Mouse (Mus musculus) liver, embryonic 16.5 days (tissue): ENCODE measurements around the gene Dr1. TPM values are rescaled to one million over a fixed set of nuclear protein-coding genes. Genes with fewer than 3 reads are reported as not detected.
"Not testable (repeated sequence)": the region's sequence is repeated elsewhere in the genome, so short reads cannot be mapped to it uniquely, and the experiment has no call there.

Experiments
- ATAC-seq: fragments of 200-750 bp; cut with Nextera tagmentation; 2 replicates; pipeline ENCODE4 v1.8.0; 2017; ENCODE audit warnings: low read depth, mild to moderate bottlenecking, moderate number of reproducible peaks, moderate library complexity
- H3K27ac ChIP-seq: fragments of 300-500 bp; sonication (generic); 2 replicates; pipeline ENCODE4 v1.5.1; 2014; ENCODE audit warnings: mild to moderate bottlenecking, low read length
- H3K27me3 ChIP-seq: fragments of 300-500 bp; sonication (generic); 2 replicates; pipeline ENCODE4 v1.6.1; 2014; ENCODE audit warnings: low read depth, low read length, mixed read lengths; ENCODE audit not compliant: control insufficient read depth, insufficient read depth
- H3K36me3 ChIP-seq: fragments of 300-500 bp; sonication (generic); 2 replicates; pipeline ENCODE4 v1.6.1; 2014; ENCODE audit warnings: mild to moderate bottlenecking; ENCODE audit not compliant: control insufficient read depth, insufficient read depth
- H3K4me1 ChIP-seq: fragments of 300-500 bp; sonication (generic); 2 replicates; pipeline ENCODE4 v1.6.1; 2014; ENCODE audit warnings: low read depth, low read length, mixed read lengths; ENCODE audit not compliant: control insufficient read depth
- H3K4me2 ChIP-seq: fragments of 300-500 bp; sonication (generic); 2 replicates; pipeline ENCODE4 v1.6.1; 2014; ENCODE audit warnings: low read depth, low read length, mixed read lengths
- H3K4me3 ChIP-seq: fragments of 300-500 bp; sonication (generic); 2 replicates; pipeline ENCODE4 v1.5.1; 2014; ENCODE audit warnings: low read depth, mild to moderate bottlenecking, low read length
- H3K9ac ChIP-seq: fragments of 300-500 bp; sonication (generic); 2 replicates; pipeline ENCODE4 v1.6.1; 2014; ENCODE audit warnings: low read depth, low read length
- H3K9me3 ChIP-seq: fragments of 300-500 bp; sonication (generic); replicated peaks from 2 replicates; pipeline ENCODE4 v1.6.1; 2016; ENCODE audit warnings: low read length; ENCODE audit not compliant: control insufficient read depth
- WGBS: fragments of 180-500 bp; shearing (Covaris S2); extraction: QIAGEN DNeasy Blood & Tissue Kit; methylation state at CpG from one replicate; pipeline ENCODE4 v1.1.7; 2014; ENCODE audit not compliant: insufficient replicate concordance; 5-methylcytosine and 5-hydroxymethylcytosine counted together
- polyA plus RNA-seq: library from polyadenylated mRNA; unstranded; fragments of >200 nt; fragmentation: Nextera tagmentation; extraction: Ambion mirVana; gene quantifications from 2 replicates; pipeline ENCODE4 v1.2.1, GENCODE M21; 2015

Gene Dr1
- polyA plus RNA-seq, result 23.0 and 26.9 TPM in 2 replicates

DNA sequence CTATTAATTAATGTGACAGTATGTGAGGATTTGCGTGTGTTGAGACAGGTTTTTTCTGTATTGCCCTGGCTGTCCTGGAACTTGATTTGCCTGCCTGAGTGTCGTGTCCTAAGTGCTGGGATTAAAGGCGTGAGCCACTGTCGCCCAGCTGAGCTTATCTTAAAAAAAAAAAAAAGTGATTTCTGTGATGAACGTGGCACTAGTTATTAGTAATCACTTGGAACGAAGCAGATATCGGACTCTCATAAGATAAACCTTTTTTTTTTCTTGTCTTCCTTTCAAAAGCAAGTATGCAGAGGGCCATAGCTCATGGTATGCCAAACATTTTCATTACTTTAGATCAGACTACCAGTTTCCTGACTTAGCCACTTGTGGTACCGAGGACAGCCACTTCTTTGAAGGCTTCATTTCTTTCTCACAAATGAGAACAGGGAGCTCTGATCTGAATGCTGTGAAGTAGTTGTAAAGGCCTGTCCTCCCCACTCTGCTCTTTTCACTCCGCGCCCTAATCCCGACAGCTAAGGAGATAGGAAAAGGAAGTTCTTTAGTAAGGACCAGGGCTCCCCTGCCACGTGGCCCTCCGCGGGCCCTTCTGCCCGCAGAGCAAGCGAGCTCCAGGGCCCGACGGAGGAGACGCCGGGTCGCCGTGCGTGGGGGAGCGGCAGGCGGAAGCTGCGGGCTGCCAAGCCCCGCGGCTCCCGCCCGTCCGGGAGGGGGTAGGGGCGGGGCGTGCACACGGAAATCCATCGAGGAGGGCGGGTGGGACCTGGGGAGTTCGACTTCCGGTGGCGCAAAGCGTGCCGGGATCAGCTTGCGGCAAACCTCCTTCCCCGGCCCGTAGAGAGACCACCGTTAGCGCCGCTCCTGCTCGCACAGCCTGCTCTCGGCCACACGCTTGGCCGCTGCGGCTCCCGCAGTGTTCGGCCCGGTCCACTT lies at the start of gene Dr1:
Gene Dr1, plus strand, starts transcription at position 771 of the 936 bp plus-strand sequence.
- H3K4me3 ChIP-seq, result peak within 1 kb of the TSS; percentile 88
- no peaks in the 10 kb centered on the region for H3K36me3 ChIP-seq
- peak within 1 kb of the TSS; percentile 97 for H3K9ac ChIP-seq
- no peaks in the 10 kb centered on the region for H3K9me3 ChIP-seq
- ATAC-seq, result peak; percentile 94
- no peaks in the 10 kb centered on the region for H3K27me3 ChIP-seq
- H3K4me2 ChIP-seq, result peak within 1 kb of the TSS; percentile 79
- WGBS, result 2% methylated on average over 51 of the region's 55 CpGs
- H3K27ac ChIP-seq, result peak within 1 kb of the TSS; percentile 91
- peaks cover 47% of the 10 kb centered on the region for H3K4me1 ChIP-seq

- Histone ChIP-seq H3K4me2 (no peak overlapping the region), H3K36me3 (no peaks in the 10 kb centered on the region), H3K4me1 (no peaks in the 10 kb centered on the region), H3K27ac (no peak overlapping the region), H3K27me3 (no peaks in the 10 kb centered on the region), H3K9me3 (no peaks in the 10 kb centered on the region), H3K9ac (no peak overlapping the region), H3K4me3 (no peak overlapping the region)
- no peak for ATAC-seq
Measured at GRCm38 (mm10) chr5:108224077-108224476, 44.6 kb upstream of the Dr1 start.

GRCm38 (mm10) chr5:108226159-108226558 lies 42.5 kb upstream of the Dr1 start:
- Histone ChIP-seq H3K4me3 (no peak overlapping the region), H3K4me1 (no peaks in the 10 kb centered on the region), H3K36me3 (no peaks in the 10 kb centered on the region), H3K9me3 (no peaks in the 10 kb centered on the region), H3K4me2 (no peak overlapping the region), H3K27ac (no peak overlapping the region), H3K9ac (no peak overlapping the region), H3K27me3 (no peaks in the 10 kb centered on the region)
- ATAC-seq, result no peak

DNA sequence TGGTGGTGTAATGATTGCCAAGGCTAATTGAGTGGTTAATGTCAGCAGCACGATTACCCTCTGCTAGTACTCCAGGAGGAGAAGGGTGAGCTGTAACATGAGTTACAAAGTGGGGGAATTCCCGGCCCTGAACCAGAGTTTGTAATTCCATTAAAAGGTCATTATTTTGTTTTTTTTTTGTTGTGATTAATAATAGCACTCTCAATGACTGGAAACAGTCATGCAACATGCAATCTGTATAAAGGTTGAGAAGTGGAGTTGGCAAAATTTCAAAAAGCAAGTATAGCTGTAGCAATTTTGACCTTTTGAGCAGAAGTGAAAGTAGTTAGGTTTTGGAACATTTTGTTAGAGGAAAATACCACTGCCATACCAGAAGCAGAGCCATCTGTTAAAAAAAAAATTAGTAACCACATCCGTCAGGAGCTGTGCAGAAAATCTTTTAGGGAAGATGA lies 22.4 kb upstream of the Dr1 start:
- Histone ChIP-seq H3K9me3 (no peaks in the 10 kb centered on the region), H3K4me2 (no peak overlapping the region), H3K4me1 (no peaks in the 10 kb centered on the region), H3K4me3 (no peak overlapping the region), H3K9ac (no peak overlapping the region), H3K27me3 (no peaks in the 10 kb centered on the region), H3K27ac (no peak overlapping the region), H3K36me3 (no peaks in the 10 kb centered on the region)
- ATAC-seq, result no peak
- 47% methylated on average over 3 of the region's 3 CpGs for WGBS

- no peaks in the 10 kb centered on the region for H3K36me3 ChIP-seq
- no peak overlapping the region for H3K9ac ChIP-seq
- WGBS, result 42% methylated on average over 2 of the region's 2 CpGs
- H3K4me1 ChIP-seq, result no peaks in the 10 kb centered on the region
- H3K27me3 ChIP-seq, result no peaks in the 10 kb centered on the region
- H3K9me3 ChIP-seq, result no peaks in the 10 kb centered on the region
- ATAC-seq, result no peak
- H3K4me3 ChIP-seq, result no peak overlapping the region
- no peak overlapping the region for H3K4me2 ChIP-seq
- H3K27ac ChIP-seq, result no peak overlapping the region
Measured at GRCm38 (mm10) chr5:108250033-108250432, 18.7 kb upstream of the Dr1 start.

- H3K27ac ChIP-seq, result no peak overlapping the region
- no peak for ATAC-seq
- H3K4me2 ChIP-seq, result no peak overlapping the region
- H3K4me1 ChIP-seq, result no peaks in the 10 kb centered on the region
- H3K27me3 ChIP-seq, result no peaks in the 10 kb centered on the region
- no peaks in the 10 kb centered on the region for H3K9me3 ChIP-seq
- no peak overlapping the region for H3K9ac ChIP-seq
- no peak overlapping the region for H3K4me3 ChIP-seq
- H3K36me3 ChIP-seq, result no peaks in the 10 kb centered on the region
- 63% methylated on average over 5 of the region's 5 CpGs for WGBS
Measured at GRCm38 (mm10) chr5:108255259-108255658, 13.4 kb upstream of the Dr1 start.

DNA sequence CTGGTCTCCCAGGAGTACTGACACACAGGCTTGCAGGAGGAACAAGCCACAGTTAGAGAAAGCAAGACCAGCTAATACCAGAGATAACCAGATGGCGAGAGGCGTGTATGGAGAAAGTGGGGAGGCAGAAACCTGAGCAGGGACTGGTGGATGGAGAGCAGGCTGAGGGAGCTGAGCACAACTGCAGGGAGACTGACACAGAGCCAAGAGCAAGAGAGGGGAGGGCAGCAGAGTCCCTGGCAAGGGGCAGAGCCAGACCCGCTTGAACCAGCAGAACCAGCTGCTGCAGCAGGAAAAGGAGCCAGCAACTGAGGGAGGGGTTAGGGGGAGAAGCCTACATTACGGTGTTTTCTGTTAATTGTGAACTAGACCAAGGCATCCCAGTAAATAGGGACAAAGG lies 6.0 kb upstream of the Dr1 start:
- Histone ChIP-seq H3K9me3 (no peaks in the 10 kb centered on the region), H3K4me2 (no peak overlapping the region), H3K9ac (peak overlapping the region; percentile 8; the same call in 1 of the 2 replicates), H3K4me3 (no peak overlapping the region), H3K4me1 (peaks cover 44% of the 10 kb centered on the region), H3K27me3 (no peaks in the 10 kb centered on the region), H3K36me3 (no peaks in the 10 kb centered on the region), H3K27ac (peak overlapping the region; percentile 12; the same call in 1 of the 2 replicates)
- peak; percentile 82 for ATAC-seq
- WGBS, result 24% methylated on average over 4 of the region's 4 CpGs

GRCm38 (mm10) chr5:108263785-108264184 lies 4.9 kb upstream of the Dr1 start:
- H3K9ac ChIP-seq, H3K4me3 ChIP-seq, H3K36me3 ChIP-seq, ATAC-seq, H3K27me3 ChIP-seq, H3K4me2 ChIP-seq, H3K9me3 ChIP-seq: not testable (repeated sequence)
- Histone ChIP-seq H3K4me1 (peaks cover 48% of the 10 kb centered on the region), H3K27ac (peak overlapping the region; percentile 29; the same call in 1 of the 2 replicates)
- WGBS, result 16% methylated on average over 1 of the region's 1 CpGs

DNA sequence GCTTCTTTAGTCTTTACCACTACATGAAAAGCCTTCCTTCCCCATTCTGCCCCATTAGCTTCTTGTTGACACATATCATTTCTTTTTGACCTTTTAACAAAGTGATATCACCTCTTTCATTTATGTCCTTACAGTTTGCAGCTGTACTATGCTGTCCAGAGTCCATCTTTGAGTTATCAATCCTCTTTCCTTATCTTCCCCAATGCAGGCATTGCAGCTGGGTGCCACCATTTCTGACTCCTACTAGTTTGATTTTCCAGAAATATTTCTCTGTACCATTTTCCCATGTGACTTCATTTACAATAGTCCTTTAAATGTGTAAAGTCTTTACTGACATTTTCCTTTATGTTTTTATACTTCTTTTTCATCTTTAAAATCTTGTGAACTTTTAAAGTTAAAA lies 1.7 kb upstream of the Dr1 start:
- no peak for ATAC-seq
- Histone ChIP-seq H3K9ac (no peak overlapping the region), H3K27ac (peak overlapping the region; percentile 63), H3K36me3 (no peaks in the 10 kb centered on the region), H3K4me3 (no peak overlapping the region), H3K4me1 (peaks cover 54% of the 10 kb centered on the region), H3K4me2 (0 out of 2 replicates have a peak overlapping the region, but pooled peaks have one; percentile 15), H3K27me3 (no peaks in the 10 kb centered on the region), H3K9me3 (no peaks in the 10 kb centered on the region)
